28 mouse cellular contexts compared by ENCODE assay signal in genomic region chr4:101071570-101071969, GRCm38 (mm10). TPM values are rescaled to one million over a fixed set of nuclear protein-coding genes. Genes with fewer than 3 reads are reported as not detected.
"Had no signal": no experiment of that assay in that cellular context is flagged by ENCODE, and none has a peak within 500 bp of the region (broad histone marks: within the 10 kb centered on the region; RNA-seq: fewer than 3 reads in every experiment).

No protein-coding gene starts in this region.

- H3K27me3 ChIP-seq: lung, embryonic 15.5 days; midbrain, embryonic 15.5 days; neural tube, embryonic 13.5 days had no signal

- H3K4me3 ChIP-seq: liver, embryonic 15.5 days; lung, embryonic 15.5 days; megakaryocyte, embryonic 14.5 days; midbrain, embryonic 13.5 days; midbrain, embryonic 15.5 days; neural tube, embryonic 13.5 days; neural tube, embryonic 15.5 days had no signal

- H3K36me3 ChIP-seq: liver, embryonic 15.5 days; lung, embryonic 15.5 days; midbrain, embryonic 13.5 days; midbrain, embryonic 15.5 days; neural tube, embryonic 13.5 days; neural tube, embryonic 15.5 days had no signal

- H3K4me2 ChIP-seq: liver, embryonic 15.5 days; lung, embryonic 15.5 days; midbrain, embryonic 11.5 days; midbrain, embryonic 13.5 days; midbrain, embryonic 15.5 days; neural tube, embryonic 13.5 days; neural tube, embryonic 15.5 days had no signal

- H3K27ac ChIP-seq: liver, embryonic 15.5 days; lung, embryonic 15.5 days; midbrain, embryonic 13.5 days; midbrain, embryonic 15.5 days; neural tube, embryonic 13.5 days; neural tube, embryonic 15.5 days had no signal

- H3K9ac ChIP-seq: liver, embryonic 15.5 days; liver, postnatal 0 days; lung, embryonic 15.5 days; midbrain, embryonic 13.5 days; midbrain, embryonic 15.5 days; neural tube, embryonic 13.5 days; neural tube, embryonic 15.5 days had no signal

- DNase-seq: liver, postnatal 0 days; lung, adult 2 months; lung, postnatal 14 days; lung, postnatal 36 days; retina, postnatal 1 day; right cerebral cortex, adult 18-20 months; right cerebral cortex, postnatal 25 days; right cerebral cortex, postnatal 4 days; spleen, adult 18-20 months; thymus, adult 18-20 months; thymus, postnatal 14 days; thymus, postnatal 36 days had no signal

- ATAC-seq: liver, postnatal 0 days; lung, postnatal 0 days; midbrain, embryonic 13.5 days; midbrain, embryonic 15.5 days had no signal

- H3K9me3 ChIP-seq: liver, embryonic 15.5 days; lung, embryonic 15.5 days; megakaryocyte, embryonic 14.5 days; midbrain, embryonic 13.5 days; midbrain, embryonic 15.5 days; neural tube, embryonic 13.5 days; neural tube, embryonic 15.5 days had no signal

RNA-seq across cellular contexts. Expression of gene Gm10577, which starts 51.1 kb away (rescaled TPM):
- total RNA-seq: midbrain, postnatal 0 days; monocyte, adult 5-6 weeks had no signal
- polyA plus RNA-seq: liver, embryonic 15.5 days; liver, postnatal 0 days; lung, adult 2 months; lung, embryonic 15.5 days; lung, postnatal 0 days; midbrain, embryonic 11.5 days; midbrain, embryonic 13.5 days; midbrain, embryonic 15.5 days; midbrain, postnatal 0 days; neural tube, embryonic 11.5 days; neural tube, embryonic 13.5 days; neural tube, embryonic 15.5 days; small intestine, adult 2 months; stomach, embryonic 14.5 days; stomach, embryonic 16.5 days; thymus, postnatal 0 days had no signal
